Mouse (Mus musculus): ENCODE measurements at regions not wholly inside any gene's neighbourhood (a gene's known extent, or its start where the extent isn't known, plus 50 kb on each side); places are given as distances from the start of the nearest gene placed in this dataset.
A peak's percentile ranks its signal among the peaks of the same experiment; 100 is the strongest.

- no peak for DNase-seq (ENCODE audit: low spot score in 2 of 2)
These were observed 66.8 kb upstream of the Zbtb20 start for GRCm38 (mm10) chr16:42808864-42809263.

DNA sequence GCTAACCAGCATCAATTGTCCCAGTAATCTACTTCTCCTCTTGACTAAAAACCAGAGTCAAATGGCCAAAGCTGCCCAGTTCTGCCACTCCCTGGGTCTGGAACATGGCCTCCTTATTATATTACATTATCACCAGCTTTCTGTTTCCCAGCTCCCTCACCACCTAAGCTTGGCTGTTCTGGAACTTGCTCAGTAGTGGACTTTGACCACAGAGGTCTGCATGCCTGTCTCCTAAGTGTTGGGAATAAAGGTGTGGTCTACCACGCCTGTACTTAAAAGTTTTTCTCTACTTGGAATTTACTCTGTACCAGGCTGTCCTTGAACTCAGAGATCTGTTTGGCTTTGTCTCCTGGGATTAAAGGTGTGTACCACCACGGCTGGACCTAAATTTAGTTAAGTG lies 68.1 kb upstream of the Zbtb20 start:
- DNase-seq (ENCODE audit: low spot score in 2 of 2), result no peak

DNA sequence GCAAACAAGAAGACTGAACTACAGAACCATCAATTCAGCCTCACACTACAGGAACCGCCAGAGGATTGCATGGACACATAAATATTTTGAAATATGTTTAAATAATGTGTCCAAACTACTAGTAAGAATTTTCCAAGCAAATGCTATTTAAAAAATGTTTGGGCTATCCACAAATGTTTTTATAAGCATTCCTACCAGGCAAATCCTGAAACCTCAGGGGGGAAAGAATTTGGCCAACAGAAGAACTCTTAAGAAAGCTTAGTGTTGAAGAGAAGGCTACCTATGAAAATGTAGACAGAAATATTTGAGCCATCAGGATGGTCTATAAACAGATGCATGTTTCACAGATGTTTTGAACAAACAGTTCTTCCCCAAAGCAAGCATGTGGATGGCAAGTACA lies 72.1 kb upstream of the Zbtb20 start:
- DNase-seq (ENCODE audit: low spot score in 2 of 2), result no peak

DNA sequence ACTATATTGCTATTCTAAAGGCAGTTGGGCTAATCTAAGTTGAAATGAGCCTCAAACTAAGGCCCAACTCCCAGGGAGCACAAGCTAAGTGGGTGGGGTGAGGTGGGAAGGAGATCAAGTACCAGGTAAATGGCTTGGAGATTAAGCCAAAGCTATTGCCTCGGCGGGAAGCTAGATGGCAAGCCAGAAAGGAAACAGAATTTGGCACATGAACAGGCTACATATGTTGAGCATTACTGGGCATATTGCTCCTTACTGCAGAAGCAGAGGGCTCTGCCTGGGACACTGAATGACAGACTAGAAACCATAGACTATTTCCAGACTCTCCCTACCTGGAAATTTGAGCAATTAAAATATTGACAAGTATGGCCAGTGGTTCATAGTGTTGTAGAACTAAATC lies 83.1 kb upstream of the Zbtb20 start:
- no peak for DNase-seq (ENCODE audit: low spot score in 2 of 2)

DNA sequence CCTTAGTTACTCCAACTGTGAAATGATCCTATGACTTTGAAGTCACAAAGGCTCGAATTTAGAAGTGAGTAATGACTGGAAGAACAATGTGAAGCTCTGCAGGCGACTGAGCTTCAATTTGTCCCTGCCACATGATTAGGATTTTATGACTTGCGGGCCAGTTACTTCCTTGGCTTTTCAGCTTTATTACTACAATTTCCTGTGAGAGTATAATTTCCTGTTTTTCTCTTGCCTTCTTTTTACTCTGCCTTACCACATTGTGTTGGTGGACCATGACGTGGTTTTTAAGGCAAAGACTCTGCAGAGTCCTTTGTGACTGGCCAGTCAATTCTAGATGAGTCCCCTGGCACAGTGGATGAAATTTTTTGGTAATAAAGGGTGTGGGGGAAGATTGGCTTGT lies 91.0 kb upstream of the Zbtb20 start:
- no peak for DNase-seq (ENCODE audit: low spot score in 2 of 2)

GRCm38 (mm10) chr16:42784031-42784430 lies 91.7 kb upstream of the Zbtb20 start:
- no peak for DNase-seq (ENCODE audit: low spot score in 2 of 2)

GRCm38 (mm10) chr16:42782091-42782679 lies 93.5 kb upstream of the Zbtb20 start:
- peak; percentile 60 to 65 for DNase-seq (ENCODE audit: low spot score in 2 of 2)

- no peak for DNase-seq (ENCODE audit: low spot score in 2 of 2)
These were observed 94.3 kb upstream of the Zbtb20 start for GRCm38 (mm10) chr16:42781096-42782071.

DNA sequence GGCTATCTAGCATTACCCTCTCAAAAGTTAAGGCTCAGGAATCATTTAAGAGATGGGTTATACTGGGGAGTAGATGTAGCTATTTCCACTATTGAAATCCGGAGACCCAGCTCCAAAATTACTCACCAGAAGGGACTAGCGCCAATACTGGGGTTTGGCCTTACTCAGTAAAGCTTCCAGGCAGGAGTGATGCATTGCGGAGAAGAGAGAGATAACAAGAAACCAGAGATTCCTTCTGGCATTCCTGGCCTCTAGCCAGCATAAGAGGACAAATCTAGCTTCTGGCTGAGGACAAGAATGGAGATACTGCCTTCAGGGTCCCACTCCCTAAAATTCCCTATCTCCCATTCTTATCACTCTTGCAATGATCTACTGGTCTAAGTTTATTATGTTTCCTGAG lies 95.7 kb upstream of the Zbtb20 start:
- no peak for DNase-seq (ENCODE audit: low spot score in 2 of 2)

DNA sequence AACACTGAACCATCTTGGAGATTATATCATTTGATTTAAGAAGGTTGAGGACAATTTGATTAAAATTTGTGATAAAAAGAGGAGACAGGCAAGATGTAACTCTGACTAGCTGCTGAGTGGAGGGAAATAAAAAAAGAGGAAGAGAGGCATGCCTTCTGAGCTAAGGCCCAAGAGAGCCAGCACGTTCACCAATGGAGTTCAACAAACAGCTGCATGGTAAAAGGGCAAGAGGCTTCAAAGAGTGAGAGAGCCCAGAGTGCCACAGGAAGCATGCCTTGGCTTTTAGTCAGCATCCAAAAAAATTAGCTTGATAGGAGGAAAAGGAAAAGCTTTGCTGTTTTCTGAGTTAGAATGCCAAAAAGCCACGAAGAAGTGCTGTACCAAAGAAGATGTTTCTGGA lies 103.0 kb upstream of the Zbtb20 start:
- no peak for DNase-seq (ENCODE audit: low spot score in 2 of 2)

DNA sequence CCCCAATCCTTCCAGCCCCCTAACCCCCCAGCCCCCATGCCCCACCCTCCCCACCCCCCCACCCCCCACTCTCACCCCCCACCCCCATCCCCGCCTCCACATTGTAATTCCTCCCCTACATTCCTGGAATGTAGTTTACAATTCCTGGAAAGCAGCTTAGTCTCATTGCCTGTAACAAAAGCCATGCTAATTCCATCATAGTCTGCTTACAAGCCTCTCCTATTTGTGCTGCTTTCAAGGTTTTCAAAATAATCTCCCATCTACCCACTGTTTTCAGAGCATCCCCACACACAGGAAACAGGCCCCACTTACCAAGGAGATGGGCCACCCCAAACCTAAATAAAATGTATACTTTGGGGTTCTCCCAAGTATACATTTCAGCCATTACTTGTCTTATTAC lies 105.5 kb upstream of the Zbtb20 start:
- DNase-seq (ENCODE audit: low spot score in 2 of 2), result no peak

DNA sequence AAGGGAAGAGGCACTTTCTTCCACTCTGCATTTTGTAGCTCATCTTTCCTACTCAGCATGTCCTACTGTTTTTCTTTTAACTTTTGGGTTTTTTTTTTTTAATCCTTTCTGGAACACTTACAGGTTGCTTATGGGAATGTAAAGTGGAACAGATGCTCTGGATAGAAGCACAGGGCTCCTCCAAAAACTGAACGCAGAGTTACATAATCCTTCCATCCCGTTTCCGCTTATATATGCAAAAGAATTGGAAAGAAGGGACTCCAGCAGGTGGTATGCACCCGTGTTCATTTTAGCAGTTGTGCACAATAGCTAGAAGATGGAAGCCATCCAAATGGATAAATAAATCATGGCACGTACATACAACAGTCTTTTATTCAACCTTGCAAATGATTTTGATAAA lies 127.0 kb upstream of the Zbtb20 start:
- DNase-seq (ENCODE audit: low spot score in 2 of 2), result peak in 1 of 2 experiments; percentile 20

DNA sequence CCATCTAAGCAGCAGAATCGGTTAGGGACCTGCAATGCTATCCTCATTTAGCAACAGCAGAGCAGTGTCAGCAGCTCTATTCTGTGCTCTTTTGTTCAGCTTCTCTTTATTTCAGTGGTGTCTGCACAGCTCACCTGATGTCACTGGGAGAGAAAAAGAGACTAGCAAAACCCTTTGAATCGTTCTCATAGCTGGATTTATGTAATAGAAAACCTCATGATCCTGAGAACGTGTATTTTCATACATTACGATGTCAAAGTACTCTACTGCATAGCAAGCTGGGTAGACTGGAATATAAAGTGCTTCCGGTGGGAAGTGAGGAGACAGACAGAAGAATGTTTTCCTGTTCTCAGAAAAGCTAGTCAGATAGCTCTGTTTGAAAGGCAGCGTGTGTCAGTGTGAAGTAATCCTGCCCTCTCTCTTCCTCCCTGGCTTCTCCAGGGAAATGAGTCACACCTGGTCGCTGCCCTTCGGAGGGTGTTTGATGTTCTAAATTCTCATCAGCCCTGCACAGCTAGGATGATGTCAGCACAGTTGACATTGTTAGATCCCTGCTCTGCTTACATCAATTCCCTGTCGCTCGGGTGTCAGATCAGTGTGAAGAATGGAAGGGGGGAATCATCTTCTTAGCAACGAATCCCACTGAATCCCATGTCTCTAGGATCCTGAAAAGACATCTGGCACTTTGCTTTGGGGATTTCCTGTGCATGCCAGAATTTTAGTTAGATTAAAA lies 129.6 kb upstream of the Zbtb20 start:
- DNase-seq (ENCODE audit: low spot score in 2 of 2), result peak; percentile 64 to 65

DNA sequence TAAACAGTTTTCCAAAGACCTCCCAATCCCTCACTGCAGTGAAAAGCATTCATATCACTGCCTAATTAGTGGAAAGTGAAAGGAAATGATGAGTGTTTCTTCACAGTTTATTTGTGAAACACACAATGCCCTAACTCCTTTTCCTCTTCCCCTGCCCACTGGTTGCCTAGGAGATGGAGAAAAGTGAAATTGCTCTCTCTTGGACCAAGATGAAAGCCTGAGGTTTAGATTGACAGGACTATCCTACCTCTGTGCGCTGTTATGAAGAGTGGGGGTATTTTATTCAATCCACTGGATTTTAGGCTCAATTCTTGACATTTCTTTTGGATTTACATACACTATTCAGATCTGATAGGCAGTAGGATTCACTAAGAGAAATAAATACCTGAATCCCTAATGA lies 132.1 kb upstream of the Zbtb20 start:
- DNase-seq (ENCODE audit: low spot score in 2 of 2), result no peak

DNA sequence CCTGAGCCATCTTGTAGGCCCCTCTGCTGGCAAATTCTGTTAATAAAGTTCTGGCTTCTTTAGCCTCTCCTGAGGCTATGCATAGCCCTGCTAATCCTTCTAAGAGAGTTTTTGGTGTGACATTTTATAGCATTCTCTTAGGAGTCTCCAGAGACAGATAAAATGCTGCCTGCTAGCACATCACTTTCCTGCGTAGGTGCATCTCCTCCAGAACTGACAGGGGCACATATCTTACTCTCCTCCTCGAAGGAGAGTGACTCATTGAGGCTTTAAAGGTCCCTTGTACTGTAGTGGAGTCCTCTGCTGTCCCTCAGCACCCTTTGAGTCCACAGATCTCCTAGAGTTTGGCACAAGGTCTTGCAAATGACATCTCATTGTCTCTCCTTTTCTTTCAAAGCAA lies 132.6 kb upstream of the Zbtb20 start:
- DNase-seq (ENCODE audit: low spot score in 2 of 2), result peak in 1 of 2 experiments; percentile 31

- no peak for DNase-seq (ENCODE audit: low spot score in 2 of 2)
These were observed 147.9 kb upstream of the Zbtb20 start for GRCm38 (mm10) chr16:42727826-42728225.

GRCm38 (mm10) chr16:42719915-42720314 lies 155.8 kb upstream of the Zbtb20 start:
- no peak for DNase-seq (ENCODE audit: low spot score in 2 of 2)

- DNase-seq (ENCODE audit: low spot score in 2 of 2), result peak in 1 of 2 experiments; percentile 24
These were observed 157.2 kb upstream of the Zbtb20 start for GRCm38 (mm10) chr16:42718452-42718851.

DNA sequence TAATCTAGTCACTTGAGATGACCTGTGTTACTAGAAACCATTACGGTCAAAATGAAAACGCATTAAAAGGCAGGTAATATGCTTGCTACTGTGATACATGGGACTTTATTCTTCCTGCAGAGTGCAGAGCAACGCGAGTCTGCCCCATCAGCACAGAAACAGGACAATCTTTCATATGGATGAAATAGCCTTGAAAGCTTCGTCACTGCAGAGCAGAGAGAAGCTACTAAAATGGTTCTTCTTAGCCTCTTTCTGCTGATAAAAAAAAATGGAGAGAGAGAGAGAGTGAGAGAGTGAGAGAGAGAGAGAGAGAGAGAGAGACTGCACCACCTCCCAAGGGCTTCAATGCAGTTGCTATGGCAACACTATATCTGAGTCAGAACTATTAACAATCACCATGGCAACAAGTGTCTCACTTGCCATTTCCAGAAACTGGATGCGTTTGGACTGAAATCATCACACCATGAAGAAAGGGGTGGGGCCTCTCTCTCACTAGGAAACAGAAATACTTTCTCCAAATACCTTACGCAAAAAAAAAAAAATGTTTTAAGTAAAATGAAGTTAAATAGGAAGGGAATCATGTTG lies 157.8 kb upstream of the Zbtb20 start:
- peak; percentile 40 to 65 for DNase-seq (ENCODE audit: low spot score in 2 of 2)

GRCm38 (mm10) chr16:42717075-42717827 lies 158.4 kb upstream of the Zbtb20 start:
- DNase-seq (ENCODE audit: low spot score in 2 of 2), result peak in 1 of 2 experiments; percentile 26

GRCm38 (mm10) chr16:42702676-42703075 lies 173.0 kb upstream of the Zbtb20 start:
- DNase-seq (ENCODE audit: low spot score in 2 of 2), result no peak
